Mouse (Mus musculus) activated CD4-positive, CD25-positive, alpha-beta regulatory T cell, adult 4 months (primary cell): ENCODE results near the gene Cracr2a. TPM values are rescaled to one million over a fixed set of nuclear protein-coding genes. Genes with fewer than 3 reads are reported as not detected.
"Not testable (repeated sequence)": the region's sequence is repeated elsewhere in the genome, so short reads cannot be mapped to it uniquely, and the experiment has no call there.

Source experiments
- ATAC-seq: one replicate; pipeline ENCODE4 v1.8.0; 2017
- polyA plus RNA-seq, 2 experiments: library from polyadenylated mRNA; unstranded; fragments of 100-300 nt; shearing (Covaris generic); gene quantifications; one replicate each; pipeline ENCODE4 v1.2.1; 2017

The Cracr2a gene
- 10 to 100 TPM; 11.2 to 12.3 TPM for polyA plus RNA-seq

DNA sequence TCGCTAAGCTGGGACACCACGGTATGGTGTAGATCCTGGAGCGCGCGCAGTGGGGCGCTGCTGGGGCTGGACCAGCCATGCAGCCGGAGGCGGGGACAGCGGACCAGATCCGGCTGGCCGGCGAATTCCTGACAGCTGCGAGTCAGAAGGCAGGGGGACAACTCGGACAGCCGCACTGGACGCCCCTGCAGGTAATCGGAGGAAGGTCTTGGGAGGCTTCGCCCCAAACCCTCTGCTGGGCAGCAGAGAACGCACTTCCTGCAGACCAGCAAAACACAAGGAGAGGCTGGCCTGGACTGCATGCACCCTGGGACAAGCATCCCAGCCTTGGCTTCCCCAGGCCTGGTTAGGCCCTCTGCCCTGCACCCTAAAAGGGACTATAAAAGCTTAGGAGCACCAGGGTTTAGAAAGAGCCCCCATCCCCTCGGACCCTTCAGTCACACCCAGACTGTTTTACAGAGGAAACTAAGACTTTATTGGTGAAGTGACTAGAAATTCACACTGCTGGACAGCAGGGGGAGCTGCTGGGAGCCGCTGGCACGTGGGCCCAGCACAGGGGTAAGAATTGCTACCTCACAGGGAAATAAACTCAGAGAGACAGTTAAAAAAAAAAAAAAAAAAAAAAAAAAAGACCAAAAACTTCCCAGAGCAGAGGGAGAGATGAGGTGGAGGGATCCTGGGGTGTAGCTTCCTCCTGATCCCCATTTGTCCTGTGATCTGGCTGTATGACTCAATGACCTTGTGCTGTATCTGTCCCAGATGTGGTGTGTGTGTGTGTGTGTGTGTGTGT lies at the start of gene Cracr2a:
Cracr2a (plus strand) TSS at position 108 of the 790 bp plus-strand sequence.
- ATAC-seq, result peak; percentile 91

DNA sequence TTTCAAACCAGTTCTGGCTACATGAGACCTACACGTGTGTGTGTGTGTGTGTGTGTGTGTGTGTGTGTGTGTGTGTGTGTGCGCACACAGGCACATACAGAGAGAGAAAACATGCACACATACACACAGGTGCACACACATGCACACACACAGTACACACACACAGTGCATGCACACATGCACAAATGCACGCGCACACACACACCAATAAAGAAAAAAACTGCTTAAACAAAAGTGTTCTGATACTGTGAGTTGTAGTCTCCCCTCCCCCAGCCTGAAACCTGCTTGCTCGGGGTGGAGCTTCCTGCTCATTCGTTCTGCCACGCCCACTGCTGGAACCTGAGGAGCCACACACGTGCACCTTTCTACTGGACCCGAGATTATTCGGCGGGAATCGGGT lies 47.4 kb upstream of the Cracr2a start:
- not testable (repeated sequence) for ATAC-seq

DNA sequence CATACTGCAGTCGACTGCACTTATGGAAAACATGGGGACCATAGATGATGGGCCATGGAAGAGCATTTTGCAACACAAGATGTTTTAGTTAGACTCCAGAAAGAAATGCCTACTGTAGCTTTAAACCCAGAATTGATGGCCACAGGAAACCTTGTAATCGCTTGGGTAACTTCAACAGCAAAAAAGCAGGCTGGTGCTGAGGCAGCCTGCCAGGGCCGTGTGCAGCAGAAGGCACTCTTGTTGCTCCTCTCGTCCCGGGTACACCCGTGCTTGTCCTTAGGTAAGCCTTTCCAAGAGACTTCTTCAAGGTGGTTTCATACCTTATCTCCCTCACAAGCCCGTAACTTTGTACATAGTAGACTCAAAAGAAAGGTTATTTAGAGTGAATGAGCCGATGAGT lies 40.0 kb upstream of the Cracr2a start:
- ATAC-seq, result no peak

DNA sequence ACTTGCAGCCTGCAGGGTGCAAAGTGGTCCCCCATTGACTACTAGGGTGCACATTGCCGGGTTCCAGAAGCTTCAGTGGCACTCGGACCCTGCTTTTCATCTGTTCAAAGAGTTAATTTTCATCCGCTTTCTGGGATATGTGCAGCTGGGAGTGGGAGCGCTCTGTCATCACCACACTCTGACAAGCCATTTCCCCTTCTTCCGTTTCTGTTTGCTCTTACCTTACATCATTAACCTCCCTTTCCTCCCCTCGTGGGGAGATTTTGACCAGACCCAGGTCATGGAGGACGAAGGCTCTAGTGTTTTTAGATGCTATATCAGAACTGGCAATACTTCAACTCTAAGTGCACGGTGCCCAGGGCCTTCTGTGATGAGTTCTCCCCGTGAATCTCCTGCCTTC lies 38.8 kb upstream of the Cracr2a start:
- ATAC-seq, result no peak

DNA sequence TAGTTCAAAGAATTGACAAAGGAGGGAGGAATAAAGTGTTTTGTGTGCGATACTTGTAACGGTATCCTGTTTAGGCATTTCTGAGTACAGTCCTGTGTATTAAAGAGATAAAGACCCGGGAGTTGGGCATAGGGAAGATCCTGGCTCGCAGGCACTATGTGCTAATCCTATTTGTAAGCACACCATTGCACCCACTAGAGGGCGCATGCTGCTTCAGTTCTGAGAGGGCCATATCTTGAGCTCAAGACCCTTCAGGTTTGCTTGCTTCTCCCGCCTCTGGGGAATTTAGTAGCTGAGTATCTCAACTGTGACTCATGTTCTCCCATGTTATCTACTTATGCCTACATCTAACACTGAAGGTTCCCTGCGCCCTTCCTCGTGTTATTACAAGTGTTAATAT lies 36.7 kb upstream of the Cracr2a start:
- no peak for ATAC-seq

DNA sequence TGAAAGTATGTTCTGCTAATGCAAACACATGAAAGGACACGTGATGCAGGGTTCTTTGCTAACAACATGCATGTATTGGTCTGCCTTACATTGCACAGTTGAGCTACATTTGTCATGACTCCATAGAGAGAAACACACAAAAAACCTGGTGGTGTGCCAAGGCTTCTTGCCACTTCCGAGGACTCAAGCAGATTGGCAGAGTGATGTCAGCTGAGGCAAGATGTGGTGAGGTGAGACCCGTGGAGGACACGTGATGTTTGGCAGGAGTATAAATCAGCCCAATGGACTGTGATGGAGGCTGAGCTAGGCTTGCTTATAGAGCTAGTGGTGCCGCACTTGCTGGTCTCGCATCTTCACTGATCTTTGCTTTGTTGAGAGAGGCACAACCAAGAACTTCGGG lies 32.5 kb upstream of the Cracr2a start:
- ATAC-seq, result no peak

DNA sequence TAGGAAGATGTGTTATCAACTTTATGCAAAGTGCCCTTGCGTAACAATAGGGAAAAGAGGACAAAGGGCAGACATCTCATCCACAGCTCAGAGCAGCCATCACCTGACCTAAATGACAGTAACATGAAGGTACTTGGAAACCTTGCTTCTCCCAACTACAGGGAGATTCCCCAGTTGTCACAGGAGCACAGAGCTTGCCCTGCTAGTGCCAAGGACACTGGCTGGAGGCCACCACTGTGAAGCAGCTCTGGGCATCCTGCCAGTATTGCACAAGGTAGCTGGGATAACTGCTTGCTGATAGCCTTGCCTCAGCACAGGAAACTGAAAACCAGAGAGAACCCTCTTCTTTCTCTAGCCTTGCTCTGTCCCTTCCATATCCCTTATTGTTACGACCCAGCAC lies 31.7 kb upstream of the Cracr2a start:
- no peak for ATAC-seq

DNA sequence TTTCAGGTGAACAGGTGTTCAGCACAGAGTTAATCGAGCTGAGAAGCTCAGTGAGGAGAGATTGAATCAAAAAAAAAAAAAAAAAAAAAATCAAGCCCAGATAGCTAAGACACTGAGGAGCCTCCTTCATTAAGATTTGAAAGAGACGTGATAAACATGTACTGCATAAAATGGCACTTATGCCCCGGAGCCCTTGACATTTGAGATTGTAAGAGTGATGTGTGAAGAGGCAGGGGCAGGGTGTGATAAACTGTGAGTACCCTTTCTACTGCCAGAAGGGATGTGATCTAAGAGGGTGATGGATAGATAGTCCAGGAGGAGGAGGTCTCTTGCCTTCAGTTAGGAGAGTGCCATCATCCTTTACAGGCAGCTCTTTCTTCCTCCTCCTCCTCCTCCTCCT lies 30.9 kb upstream of the Cracr2a start:
- ATAC-seq, result no peak

DNA sequence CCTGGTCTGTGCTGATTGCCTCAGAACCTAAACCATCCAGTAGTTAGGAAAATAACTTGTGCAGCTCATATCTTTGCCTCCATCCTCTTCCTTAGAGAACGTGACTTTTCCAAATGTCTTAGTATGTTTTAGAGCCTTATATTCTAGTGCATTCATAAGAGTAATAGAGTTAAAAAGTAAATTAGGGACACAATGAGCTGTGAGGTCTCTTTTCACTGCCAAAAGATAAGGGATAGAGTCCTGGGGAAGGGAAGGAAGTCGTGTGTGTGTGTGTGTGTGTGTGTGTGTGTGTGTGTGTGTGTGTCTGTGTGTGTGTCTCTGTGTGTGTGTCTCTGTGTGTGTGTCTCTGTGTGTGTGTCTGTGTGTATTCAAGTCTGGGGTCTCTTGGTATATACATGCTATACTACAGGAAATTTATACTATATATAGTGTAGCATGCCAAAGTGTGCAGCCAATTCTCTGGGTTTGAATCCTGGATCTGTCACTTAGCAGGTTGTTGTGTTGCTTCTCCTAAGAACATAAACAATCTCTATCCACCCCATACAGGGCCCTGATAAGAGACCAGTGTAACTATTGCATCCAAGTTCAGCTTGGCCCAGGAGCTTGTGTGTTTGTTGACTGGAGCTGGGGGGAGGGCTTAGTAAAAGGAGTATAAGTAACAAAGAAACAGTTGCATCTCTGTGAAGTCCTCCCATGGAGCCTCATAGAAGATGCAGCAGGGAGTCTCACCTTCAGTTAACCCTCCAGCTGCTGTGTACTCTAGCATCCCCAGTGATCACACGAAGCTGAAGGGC lies 29.5 kb upstream of the Cracr2a start:
- no peak for ATAC-seq

DNA sequence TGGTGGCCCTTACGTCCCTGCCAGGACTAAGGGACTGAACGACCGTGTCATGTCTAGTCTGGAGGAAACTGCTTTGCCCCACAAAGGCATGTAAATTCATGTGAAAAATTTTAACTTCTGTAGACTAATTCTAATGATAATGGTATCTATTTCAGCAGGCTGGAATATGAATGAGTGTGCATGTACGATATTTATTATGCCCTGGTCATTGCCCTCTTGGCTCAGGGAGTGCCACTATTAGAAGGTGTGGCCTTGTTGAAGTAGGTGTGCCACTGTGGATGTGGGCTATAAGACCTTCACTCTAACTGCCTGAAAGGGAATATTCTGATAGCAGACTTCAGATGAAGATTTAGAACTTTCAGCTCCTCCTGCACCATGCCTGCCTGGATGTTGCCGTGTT lies 28.8 kb upstream of the Cracr2a start:
- no peak for ATAC-seq

DNA sequence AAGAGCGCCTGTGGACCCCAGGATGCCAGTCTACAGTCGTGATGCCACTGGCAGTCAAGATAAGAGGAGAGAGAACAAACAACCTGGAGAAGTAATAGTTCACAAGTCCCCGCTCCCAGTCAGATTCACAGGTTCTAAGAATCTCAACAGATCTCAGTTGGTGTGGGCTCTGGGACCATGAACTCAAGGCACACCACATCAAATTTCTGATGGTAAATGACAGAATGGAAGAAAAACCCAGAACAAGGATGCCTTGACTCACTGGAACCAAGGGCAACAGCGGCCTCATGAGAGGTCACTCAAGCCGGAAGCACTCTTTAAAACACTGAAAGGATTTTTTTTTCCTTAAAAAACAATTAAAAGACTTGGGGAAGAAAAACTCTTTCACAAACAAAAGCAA lies 27.4 kb upstream of the Cracr2a start:
- no peak for ATAC-seq

DNA sequence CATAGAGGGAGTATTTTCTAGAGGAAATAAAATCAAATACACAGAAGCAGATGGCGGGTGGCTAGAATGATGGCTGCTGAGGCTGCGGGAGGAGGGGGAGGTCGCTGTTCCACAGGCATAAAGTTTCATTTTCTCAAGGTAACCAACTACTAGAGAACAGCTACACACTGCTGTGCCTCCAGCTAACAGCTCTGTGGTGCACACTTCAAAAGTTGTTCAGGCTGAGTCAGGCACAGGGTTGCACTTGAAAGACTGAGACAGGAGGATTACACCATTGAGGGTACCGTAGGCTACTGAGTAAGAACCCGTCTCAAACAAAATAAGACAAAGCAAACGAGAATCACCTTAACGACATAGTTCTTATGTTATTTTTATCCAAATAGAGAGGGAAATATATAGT lies 24.1 kb upstream of the Cracr2a start:
- no peak for ATAC-seq

DNA sequence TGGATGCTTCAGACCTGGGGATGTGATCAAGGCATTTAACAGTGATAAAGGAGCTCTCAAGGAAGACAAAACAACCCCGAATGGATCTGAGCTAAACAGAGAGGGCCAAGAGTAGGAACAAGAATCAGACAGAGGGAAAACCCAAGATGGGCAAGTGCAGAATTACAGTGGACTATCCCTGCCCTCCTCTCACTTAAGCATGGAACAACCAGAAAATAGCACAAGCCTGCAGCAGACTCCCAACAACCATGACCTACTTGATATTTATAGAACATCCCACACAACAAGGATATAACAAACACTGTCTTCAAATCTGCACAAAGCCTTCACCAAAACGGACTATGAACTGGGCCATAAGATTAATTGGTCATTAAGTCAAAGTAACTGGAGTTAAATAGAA lies 23.0 kb upstream of the Cracr2a start:
- no peak for ATAC-seq

DNA sequence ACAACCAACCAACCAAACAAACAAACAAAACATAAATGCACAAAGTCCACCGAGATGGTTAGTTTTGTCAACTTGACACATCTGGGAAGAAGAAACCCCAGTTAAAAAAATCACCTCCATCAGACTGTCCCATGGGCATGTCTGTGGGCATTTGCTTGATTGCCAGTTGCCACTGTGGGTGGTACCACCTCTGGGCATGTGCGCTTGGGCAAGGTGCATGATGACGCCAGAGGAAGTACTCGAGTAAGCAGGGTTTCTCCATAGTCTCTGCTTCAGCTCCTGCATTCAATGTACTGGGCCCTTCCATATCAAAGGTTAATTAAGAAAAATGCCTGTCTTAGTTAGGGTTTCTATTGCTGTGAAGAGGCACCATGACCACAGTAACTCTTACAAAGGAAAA lies 21.9 kb upstream of the Cracr2a start:
- ATAC-seq, result no peak

DNA sequence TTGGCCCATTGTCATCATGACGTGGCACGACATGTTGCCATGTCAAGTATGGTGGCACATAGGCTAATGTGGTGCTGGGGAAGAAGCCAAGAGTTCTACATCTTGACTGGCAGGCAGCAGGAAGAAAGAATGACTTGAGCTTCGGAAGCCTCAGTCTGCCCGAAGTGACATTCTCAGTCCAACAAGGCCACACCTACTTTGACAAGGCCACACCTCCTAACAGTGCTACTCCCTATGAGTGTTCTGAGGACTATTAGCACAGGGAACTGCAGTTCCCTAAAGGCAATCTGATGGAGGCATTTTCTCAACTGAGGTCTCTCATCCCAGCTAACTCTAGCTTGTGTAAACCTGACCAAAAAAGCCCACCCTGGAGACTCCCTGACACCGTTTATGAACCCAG lies 21.5 kb upstream of the Cracr2a start:
- no peak for ATAC-seq

DNA sequence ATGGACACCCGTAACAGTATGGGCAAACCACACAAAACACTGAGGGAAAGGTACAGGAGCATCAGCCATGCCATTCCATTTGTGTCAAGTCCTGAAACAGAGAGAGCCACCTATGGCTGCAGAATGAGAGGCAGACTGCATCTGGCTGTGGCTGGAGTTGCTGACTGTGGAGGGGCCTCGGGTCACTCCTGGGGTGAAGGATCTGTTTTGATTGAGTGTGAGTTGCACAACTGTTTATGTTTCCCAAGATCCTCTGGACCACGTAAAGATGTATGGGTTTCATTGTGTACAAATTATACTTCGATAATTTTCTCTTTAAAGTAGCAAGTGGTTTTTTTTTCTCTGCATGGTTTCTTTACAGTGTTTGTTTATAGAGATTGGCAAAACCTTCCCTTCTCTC lies 20.6 kb upstream of the Cracr2a start:
- ATAC-seq, result no peak

DNA sequence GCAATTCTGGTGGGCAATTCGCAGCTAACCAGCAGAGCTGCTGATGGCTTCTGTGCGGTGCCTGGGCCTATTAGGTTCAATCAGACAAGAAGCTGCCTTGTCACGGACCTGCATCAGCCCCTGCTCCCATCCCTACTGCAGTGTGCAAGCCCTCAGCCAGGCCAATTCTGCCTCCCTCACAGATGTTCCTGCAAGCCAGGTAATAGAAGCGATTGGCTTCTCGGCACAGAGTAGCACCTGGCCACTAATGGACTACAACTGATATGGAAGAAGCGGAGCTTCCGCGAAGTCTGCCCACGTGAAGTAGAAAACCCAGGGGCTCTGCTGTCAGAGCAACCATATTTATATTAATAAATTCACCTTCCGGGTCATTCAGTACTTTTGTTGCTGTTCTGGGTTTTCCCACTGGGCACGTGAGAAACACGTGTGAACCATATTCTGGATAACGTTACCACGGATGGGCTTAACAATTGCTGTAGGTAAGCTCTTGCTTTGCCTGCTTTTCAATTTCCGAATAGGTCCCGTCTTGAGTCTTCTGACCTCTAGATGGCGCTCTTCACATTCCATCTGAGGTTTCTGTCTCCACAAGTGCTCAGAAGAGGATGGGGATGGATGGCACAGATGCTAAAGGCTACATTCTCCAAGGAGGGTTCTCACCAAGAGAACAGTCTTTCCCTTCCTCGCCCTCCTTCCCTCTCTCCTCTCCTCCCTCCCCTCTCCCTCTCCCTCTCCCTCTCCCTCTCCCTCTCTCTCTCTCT lies 19.3 kb upstream of the Cracr2a start:
- ATAC-seq, result peak; percentile 75

DNA sequence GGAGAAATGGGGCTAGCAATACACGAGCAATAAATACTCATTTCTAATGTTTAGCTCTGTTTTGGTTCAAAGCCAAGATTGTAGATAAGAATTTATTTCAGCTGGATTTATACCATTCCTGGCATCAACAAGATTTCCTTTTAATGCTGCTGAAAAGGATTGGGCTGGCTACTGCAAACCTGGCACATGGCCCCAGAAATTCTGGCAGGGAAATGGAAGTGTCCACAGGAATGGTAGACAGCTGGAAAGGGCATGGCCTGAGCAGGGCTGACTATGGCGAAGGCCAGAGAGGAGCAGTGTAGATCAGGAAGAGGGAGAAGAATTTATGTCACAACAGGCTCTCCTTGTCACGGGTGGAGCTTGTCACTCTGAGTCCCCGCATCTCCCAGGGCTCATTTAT lies 14.5 kb upstream of the Cracr2a start:
- ATAC-seq, result no peak

DNA sequence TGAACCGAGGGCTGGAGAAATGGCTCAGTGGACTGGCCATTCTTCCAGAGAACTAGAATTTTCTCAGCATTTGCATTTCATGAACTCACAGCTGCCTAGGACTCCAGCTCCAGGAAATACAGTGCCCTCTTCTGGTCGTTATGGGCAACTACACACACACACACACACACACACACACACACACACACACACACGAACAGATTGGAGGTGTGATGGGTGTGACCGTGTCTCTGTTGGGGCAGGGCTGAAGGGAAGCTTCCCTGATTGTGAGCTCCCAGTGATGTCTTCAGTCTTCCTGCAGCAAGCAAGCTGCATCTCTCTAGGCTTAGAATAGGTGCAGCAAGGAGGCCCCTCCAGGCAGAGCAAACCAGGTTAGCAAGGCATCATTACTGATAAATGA lies 8.2 kb upstream of the Cracr2a start:
- ATAC-seq, result no peak

DNA sequence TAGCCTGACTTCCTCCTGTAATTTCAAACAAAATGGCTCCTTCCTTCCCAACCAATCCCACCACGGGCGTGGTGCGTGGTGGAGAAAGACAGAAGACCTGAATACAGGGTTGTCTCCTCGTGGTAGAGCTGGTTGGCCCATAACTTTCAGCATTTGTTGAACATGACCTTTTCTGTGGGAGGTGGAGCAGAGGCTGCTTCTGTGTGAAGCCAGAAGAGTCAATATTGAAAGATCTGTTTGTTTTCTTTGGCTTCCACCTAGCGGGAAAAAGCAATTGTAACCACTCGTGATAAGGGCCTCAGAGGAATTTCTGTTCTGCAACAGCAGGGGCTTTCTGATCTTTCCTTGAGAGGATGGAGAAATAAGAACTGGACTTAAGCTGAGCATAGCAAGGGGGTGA lies 5.6 kb upstream of the Cracr2a start:
- no peak for ATAC-seq

DNA sequence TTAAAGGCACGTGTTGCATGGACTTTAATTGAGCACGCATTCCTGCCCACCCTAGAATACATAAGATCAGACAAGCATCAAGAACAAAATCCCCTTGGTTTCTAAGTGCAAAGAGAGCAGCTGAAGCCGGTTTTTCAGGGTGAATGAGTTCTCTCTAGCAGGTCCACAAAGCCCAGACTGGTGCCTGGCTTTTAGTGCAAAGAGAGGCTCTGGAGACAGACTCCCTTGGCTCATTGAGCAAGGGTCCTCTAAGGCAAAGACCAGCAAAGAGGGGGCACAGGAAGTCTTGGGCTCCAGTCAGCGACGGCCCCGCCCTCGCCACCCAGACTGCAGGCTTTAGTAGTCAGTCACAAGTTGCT lies 287 bp upstream of the Cracr2a start:
- no peak for ATAC-seq

DNA sequence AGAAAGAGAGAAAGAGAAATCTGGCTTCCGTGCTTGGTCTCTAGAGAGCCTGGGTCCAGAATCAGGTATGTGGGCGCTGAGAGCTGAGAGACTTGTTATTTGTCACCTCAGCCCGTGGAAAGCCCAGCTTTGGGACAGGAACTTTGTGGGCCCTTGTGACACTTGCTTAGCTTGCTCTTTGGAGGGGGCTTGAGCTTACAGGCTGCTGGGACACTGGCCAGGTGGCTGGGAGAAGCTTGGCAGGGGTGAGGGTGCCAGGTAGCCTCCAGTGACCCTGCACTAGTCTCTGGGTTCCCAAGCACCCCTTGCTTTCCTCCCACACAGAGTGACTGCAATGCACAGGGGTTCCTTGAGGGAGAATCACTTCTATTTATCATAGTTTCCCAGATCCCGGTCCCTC lies 2.4 kb downstream of the Cracr2a start:
- ATAC-seq, result no peak

DNA sequence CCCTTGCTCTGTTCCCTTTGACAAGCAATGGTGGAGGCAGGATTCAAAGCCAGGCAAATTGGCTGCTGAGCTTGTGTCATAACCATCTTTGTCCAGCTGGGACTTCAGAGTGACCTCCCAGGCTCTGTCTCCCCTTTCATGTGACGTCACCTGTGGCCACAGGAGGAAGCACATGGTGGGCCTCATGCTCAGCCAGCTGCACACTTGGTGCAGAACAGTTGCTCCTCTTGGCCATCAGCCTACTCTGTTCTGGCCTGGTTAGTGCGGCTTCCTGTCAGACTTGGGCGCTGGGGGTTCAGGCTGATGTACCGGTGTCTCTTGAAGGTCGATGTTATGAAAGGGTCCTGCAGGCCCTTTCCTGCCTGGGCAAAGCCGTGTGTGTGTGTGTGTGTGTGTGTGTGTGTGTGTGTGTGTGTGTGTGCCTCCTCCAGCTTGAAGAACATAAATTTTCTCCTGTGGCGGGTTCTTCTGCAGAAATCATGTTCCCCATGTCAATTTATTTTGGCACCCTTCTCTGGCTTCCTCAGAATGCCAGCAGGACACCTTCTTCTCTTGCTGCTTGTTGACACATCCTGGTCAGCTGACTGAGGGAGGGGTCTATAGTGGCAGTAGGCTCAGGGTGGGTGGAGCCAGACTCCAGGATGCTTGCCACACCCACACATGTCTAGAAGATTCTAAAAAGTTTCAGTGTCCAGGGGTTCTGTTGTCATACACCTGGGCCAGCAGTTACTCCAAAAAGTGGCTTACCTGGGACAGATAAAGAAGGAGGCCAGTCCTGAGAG lies 5.0 kb downstream of the Cracr2a start:
- ATAC-seq, result peak; percentile 40
